Mouse (Mus musculus): ENCODE results near the gene Paf1.

GRCm38 (mm10) chr7:28393272-28393951 is 661 bp downstream of the Paf1 start:
- TF ChIP-seq CTCF (IDR thresholded peaks at IDR 0.05; ENCODE audit: control insufficient read depth, insufficient read depth, insufficient replicate concordance, low read depth, low read length) (no peak), POLR2A (IDR thresholded peaks at IDR 0.05; ENCODE audit: control insufficient read depth, low read depth, low read length) (no peak)
